Mouse (Mus musculus) cerebellum, adult 11-12 months (tissue): ENCODE measurements at regions not wholly inside any gene's neighbourhood (a gene's known extent, or its start where the extent isn't known, plus 50 kb on each side); places are given as distances from the start of the nearest gene placed in this dataset.

Experiments used
- DNase-seq: peaks from one replicate; pipeline ENCODE4 v3.0.0; 2022

- no peak for DNase-seq
These were observed 77.6 kb upstream of the Kctd3 start for GRCm38 (mm10) chr1:189085245-189085644.

GRCm38 (mm10) chr1:189081267-189081666, 73.6 kb upstream of the Kctd3 start:
- DNase-seq, result no peak

DNA sequence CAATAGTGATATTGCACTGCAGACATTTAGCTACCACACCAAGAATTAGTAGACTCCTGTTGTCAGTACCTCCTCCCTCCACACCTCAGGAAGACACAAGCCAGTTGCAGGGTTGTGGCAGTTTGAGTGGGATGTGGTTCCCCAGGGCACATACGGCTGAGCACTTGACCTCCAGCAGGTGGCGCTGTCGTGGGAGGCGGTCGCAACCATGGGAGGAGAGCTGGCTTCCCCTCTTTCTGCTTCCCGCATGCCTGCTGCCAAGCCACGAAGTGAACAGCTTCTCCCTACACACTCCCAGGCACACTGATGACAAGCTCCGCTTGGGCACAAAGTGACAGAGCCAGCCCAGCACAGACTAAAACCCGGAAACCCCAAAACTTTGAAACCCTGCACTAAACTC, 73.2 kb upstream of the Kctd3 start:
- peak; percentile 32 for DNase-seq

GRCm38 (mm10) chr1:189079451-189080410, 72.1 kb upstream of the Kctd3 start:
- DNase-seq, result no peak

DNA sequence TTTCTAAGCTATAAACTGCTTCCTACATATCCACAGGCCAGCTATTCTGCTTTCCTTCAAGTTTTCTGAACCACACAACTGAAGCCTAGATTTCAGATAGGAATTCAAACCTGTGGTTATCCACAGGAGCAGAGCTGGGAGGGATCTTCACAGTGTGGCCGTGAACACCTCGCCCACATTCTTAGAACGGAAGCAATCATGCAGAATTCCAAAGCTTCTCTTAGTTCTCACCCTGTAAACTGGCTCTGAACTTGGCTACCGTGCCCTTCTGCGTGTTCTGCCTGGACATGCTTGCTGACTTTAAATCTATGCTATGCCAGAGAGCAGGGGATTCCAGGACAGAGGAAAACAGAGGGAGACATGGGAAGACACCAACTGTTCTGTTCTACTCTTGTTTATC, 70.2 kb upstream of the Kctd3 start:
- no peak for DNase-seq

DNA sequence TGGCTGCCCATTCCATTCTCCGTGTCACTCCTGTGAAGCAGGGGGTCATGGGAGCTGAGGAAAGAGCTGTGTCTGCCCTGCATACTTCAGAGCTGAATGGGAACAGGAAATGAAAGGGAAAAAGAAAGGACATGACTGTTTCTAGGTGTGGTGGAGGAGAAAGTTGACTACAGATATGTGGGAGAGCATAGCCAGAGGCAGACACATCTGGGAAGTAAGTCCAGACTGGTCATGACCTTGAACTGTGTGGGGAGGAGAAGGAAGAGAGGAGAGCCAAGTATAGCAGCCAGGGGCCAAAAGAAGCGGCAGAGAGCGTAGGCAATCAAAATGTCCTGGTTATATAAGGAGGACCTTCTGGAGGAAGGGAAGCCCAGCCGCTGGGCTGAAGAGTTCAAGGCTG, 68.6 kb upstream of the Kctd3 start:
- no peak for DNase-seq

DNA sequence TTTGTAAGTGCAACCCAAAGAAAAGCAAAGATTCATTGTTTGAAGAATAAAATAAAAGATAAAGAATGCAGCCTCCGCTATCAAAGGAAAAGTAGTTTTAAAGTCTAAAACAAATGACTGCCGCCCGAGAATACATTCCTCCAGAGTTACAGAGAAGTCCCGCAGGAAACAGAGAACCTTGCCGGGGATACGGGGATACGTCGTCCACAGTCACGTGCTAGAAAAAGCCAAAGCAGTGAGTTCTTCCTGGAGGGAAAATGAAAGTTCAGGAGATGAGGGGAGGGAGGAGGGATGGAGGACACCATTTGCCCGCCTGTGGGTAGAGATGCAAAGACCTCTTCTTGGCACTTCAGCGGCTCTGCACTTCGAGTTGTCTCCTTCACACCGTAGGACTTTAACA, 68.0 kb upstream of the Kctd3 start:
- no peak for DNase-seq

GRCm38 (mm10) chr1:189072516-189072915, 64.9 kb upstream of the Kctd3 start:
- no peak for DNase-seq

DNA sequence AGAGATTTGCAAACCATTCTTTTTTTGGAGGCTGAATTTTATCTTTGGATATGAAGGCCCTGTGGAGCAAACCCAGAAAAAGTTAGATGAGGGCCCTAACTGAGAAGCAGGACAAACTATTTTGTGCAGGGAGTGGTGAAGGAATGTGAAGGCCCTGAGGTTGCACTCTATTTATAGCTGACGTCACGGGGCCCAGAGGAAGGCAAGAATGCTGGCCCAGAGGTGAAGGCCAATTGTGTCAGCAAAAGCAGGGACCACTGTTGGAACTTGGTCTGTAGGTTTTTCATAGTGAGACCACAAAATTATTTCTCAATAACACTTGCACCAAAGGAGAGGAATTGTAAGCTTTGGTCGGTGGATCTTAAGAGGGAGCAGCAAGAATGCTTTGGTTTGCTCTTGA, 60.6 kb upstream of the Kctd3 start:
- DNase-seq, result no peak

- no peak for DNase-seq
These were observed 59.7 kb upstream of the Kctd3 start for GRCm38 (mm10) chr1:189067204-189067960.

DNA sequence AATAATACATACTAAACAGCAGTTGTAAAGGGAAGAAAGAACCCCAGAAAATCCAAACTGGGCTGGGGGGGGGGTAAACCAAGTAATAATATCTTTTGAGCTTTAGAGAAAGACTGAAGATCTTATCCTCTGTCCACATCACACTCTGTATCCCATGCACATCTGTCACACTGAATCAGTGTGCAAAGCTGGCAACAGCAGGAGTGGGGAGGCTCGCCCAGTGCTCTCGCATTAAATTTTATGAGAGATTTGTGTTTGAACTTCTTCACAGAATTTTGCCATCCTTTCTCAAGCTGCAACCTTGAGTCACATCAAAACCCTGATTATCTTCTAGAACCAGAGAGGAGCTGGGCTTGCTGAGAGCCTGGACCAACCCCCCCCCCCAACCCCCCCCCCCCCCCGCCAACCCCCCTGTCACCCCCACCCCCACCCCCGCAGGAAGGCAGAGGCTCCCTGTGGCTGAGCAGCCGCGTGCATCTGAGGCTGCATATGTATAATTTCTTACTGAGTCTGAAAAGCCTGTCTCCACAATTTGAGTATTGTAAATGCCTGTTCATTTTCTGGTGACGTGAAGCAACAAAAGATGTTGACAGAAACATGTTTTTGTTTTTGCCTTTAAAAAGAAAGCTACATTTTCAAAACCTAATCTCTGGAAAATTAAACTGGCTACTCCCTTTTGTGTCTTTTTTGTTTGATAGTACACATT, 59.0 kb upstream of the Kctd3 start:
- DNase-seq, result no peak

DNA sequence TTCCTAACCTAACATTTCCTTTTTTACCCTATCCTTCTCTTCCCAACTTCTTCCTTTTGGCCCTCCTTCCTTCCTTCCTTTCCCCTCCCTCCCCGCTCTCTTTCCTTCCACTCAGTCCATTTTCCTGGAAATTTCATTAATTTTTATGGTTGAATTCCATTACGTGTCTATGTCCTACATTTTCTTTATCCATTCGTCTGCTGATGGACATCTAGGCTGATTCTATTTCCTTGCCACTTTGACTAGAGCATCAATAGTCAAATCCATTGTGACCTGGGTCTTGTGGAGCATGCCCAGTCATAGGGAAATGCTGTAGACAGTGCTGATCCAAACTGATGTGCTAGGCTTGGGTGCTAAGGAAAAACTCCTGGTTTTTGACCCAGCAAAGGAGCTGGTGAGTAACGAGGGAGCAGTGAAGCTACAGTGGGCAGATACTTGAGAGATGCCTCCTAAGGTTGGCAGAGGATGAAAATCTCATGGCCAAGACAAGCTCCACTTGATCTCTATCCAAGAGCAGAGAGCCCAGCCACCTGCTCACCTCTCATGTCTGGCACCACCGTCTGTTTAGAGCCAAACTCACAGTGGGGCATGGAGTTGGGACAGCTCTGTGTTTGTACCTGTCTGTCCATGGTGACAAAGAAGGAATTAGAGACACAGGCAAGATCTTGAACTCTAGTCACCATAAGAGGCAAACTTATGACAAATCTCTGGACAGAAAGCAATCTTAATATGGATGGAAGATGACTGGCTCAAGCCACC, 57.7 kb upstream of the Kctd3 start:
- peak; percentile 96 for DNase-seq

DNA sequence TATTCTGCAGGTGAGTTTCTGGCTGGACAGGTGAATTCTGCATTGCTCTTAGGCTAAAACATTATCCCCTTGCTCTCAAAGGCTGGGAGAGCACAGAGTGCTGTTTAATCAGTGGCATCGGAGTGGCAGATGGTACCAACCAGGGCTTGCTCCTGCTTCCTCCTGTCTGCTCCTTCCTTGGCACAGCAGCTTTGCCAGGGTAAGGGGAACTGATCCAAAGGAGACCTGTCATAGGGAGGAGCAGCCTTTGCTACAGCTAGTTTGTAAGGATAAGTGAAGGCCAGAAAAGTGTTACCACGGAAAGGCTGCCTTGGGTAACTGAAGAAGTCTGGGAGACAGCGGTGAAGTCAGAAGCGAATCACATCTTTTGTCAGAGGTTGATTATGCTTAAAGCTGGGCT, 57.0 kb upstream of the Kctd3 start:
- DNase-seq, result peak; percentile 94

DNA sequence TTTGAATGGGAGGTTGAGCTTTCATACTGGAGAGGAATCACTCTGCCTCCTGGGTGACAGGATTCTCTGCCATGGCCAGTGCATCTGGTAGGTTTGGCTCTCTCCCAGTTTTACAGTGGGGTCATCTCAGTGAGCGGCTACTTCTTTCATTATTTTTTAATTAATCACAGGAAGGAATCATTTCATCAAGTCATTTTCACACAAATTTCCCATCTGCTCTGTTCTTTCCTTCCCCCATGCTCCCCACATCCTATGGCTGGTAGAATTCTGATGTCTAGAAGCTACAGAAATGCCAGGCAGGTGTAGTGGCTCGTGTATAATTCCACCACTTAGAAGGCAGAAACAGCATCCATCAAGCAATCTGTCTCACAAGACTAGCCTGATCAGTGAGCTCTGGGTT, 56.1 kb upstream of the Kctd3 start:
- DNase-seq, result peak; percentile 75

DNA sequence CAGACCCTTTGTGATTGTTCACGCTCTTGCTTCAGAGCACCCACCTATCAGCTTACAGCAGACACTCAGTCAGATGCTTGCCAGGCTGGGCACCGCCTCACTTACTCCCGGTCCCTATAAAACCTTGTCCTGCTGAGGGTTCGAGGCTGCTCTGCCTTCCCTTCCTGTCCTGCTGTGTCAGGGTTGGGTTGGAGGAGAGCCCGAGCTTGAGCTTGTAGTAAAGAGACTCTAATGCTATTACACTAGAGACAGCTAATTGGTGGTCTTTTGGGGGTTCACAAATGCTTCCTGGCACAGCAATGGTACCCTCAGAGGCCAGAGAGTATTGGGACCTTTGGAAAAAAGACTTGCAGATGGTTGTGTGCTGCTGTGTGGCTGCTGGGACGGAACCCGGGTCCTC, 55.6 kb upstream of the Kctd3 start:
- DNase-seq, result peak; percentile 38
